Mouse (Mus musculus): ENCODE results near the gene Ap1s1. TPM values are rescaled to one million over a fixed set of nuclear protein-coding genes. Genes with fewer than 3 reads are reported as not detected.

The Ap1s1 gene
- polyA plus RNA-seq, 1 experiment, result 78.9 TPM

- H3K4me1 ChIP-seq (ENCODE audit: control insufficient read depth, insufficient read depth, low read length), result peaks cover 3% of the 10 kb centered on the region
- H3K36me3 ChIP-seq (ENCODE audit: control insufficient read depth, insufficient read depth, low read length, poor library complexity, severe bottlenecking), result peaks cover 6% of the 10 kb centered on the region; the same call in 1 of the 2 replicates
- H3K27me3 ChIP-seq (ENCODE audit: control insufficient read depth, insufficient read depth, low read length, poor library complexity, severe bottlenecking), result no peaks in the 10 kb centered on the region
- H3K9me3 ChIP-seq (replicated peaks; ENCODE audit: control insufficient read depth, insufficient read depth, low read length, poor library complexity, severe bottlenecking), result no peaks in the 10 kb centered on the region
- no peak for TF ChIP-seq EP300 (IDR thresholded peaks at IDR 0.05; ENCODE audit: insufficient read depth, low read depth, low read length)
- TF ChIP-seq POLR2A (IDR thresholded peaks at IDR 0.05; ENCODE audit: insufficient read depth, low read length), result no peak
- TF ChIP-seq CTCF (IDR thresholded peaks at IDR 0.05; ENCODE audit: low read depth, low read length), result no peak
- no peak overlapping the region for H3K27ac ChIP-seq (ENCODE audit: insufficient read depth, low read length)
- no peak overlapping the region for H3K4me3 ChIP-seq (ENCODE audit: low read depth, low read length)
- peak overlapping the region; percentile 93 for H3K9ac ChIP-seq (ENCODE audit: low read depth, poor library complexity, severe bottlenecking)
Measured at GRCm38 (mm10) chr5:136988420-136988819, 57.5 kb downstream of the Ap1s1 start.

- Histone ChIP-seq H3K9ac (ENCODE audit: low read depth, poor library complexity, severe bottlenecking) (peak within 1 kb of the TSS; percentile 93), H3K4me1 (ENCODE audit: control insufficient read depth, insufficient read depth, low read length) (peaks cover 3% of the 10 kb centered on the region), H3K27ac (ENCODE audit: insufficient read depth, low read length) (peak within 1 kb of the TSS; percentile 66), H3K4me3 (ENCODE audit: low read depth, low read length) (peak within 1 kb of the TSS; percentile 85), H3K27me3 (ENCODE audit: control insufficient read depth, insufficient read depth, low read length, poor library complexity, severe bottlenecking) (no peaks in the 10 kb centered on the region), H3K9me3 (replicated peaks; ENCODE audit: control insufficient read depth, insufficient read depth, low read length, poor library complexity, severe bottlenecking) (no peaks in the 10 kb centered on the region), H3K36me3 (ENCODE audit: control insufficient read depth, insufficient read depth, low read length, poor library complexity, severe bottlenecking) (peaks cover 6% of the 10 kb centered on the region; the same call in 1 of the 2 replicates)
- TF ChIP-seq POLR2A (IDR thresholded peaks at IDR 0.05; ENCODE audit: insufficient read depth, low read length), result no peak
- no peak for TF ChIP-seq EP300 (IDR thresholded peaks at IDR 0.05; ENCODE audit: insufficient read depth, low read depth, low read length)
Measured at GRCm38 (mm10) chr5:136987934-136988271, 58.0 kb downstream of the Ap1s1 start, which contains the start of gene Znhit1. Znhit1 (minus strand) TSS chr5:136988021.

- H3K4me3 ChIP-seq (ENCODE audit: low read depth, low read length), result peak overlapping the region; percentile 85
- H3K27me3 ChIP-seq (ENCODE audit: control insufficient read depth, insufficient read depth, low read length, poor library complexity, severe bottlenecking), result no peaks in the 10 kb centered on the region
- peak overlapping the region; percentile 66 for H3K27ac ChIP-seq (ENCODE audit: insufficient read depth, low read length)
- H3K36me3 ChIP-seq (ENCODE audit: control insufficient read depth, insufficient read depth, low read length, poor library complexity, severe bottlenecking), result peaks cover 6% of the 10 kb centered on the region; the same call in 1 of the 2 replicates
- peak; percentile 51 for TF ChIP-seq POLR2A (IDR thresholded peaks at IDR 0.05; ENCODE audit: insufficient read depth, low read length)
- no peak for TF ChIP-seq CTCF (IDR thresholded peaks at IDR 0.05; ENCODE audit: low read depth, low read length)
- no peak for TF ChIP-seq EP300 (IDR thresholded peaks at IDR 0.05; ENCODE audit: insufficient read depth, low read depth, low read length)
- H3K9ac ChIP-seq (ENCODE audit: low read depth, poor library complexity, severe bottlenecking), result peak overlapping the region; percentile 93
- peaks cover 3% of the 10 kb centered on the region for H3K4me1 ChIP-seq (ENCODE audit: control insufficient read depth, insufficient read depth, low read length)
- no peaks in the 10 kb centered on the region for H3K9me3 ChIP-seq (replicated peaks; ENCODE audit: control insufficient read depth, insufficient read depth, low read length, poor library complexity, severe bottlenecking)
Measured at GRCm38 (mm10) chr5:136987138-136987933, 58.6 kb downstream of the Ap1s1 start.

GRCm38 (mm10) chr5:136986695-136987137 lies 59.2 kb downstream of the Ap1s1 start, which contains the start of gene Plod3:
Plod3 (plus strand) TSS chr5:136987019.
- peaks cover 6% of the 10 kb centered on the region; the same call in 1 of the 2 replicates for H3K36me3 ChIP-seq (ENCODE audit: control insufficient read depth, insufficient read depth, low read length, poor library complexity, severe bottlenecking)

More at GRCm38 (mm10) chr5:136986695-136987137, 59.2 kb downstream of the Ap1s1 start, which contains the start of gene Plod3:
- peak; percentile 65 for TF ChIP-seq POLR2A (IDR thresholded peaks at IDR 0.05; ENCODE audit: insufficient read depth, low read length)
- no peak for TF ChIP-seq CTCF (IDR thresholded peaks at IDR 0.05; ENCODE audit: low read depth, low read length)
- peaks cover 3% of the 10 kb centered on the region for H3K4me1 ChIP-seq (ENCODE audit: control insufficient read depth, insufficient read depth, low read length)
- no peaks in the 10 kb centered on the region for H3K27me3 ChIP-seq (ENCODE audit: control insufficient read depth, insufficient read depth, low read length, poor library complexity, severe bottlenecking)
- no peaks in the 10 kb centered on the region for H3K9me3 ChIP-seq (replicated peaks; ENCODE audit: control insufficient read depth, insufficient read depth, low read length, poor library complexity, severe bottlenecking)
- H3K9ac ChIP-seq (ENCODE audit: low read depth, poor library complexity, severe bottlenecking), result peak within 1 kb of the TSS; percentile 93
- H3K27ac ChIP-seq (ENCODE audit: insufficient read depth, low read length), result peak within 1 kb of the TSS; percentile 66
- peak within 1 kb of the TSS; percentile 88 for H3K4me3 ChIP-seq (ENCODE audit: low read depth, low read length)

Other genes starting within 250 kb of the Ap1s1 start
- gene Col26a1, start 162.9 kb downstream of the Ap1s1 start, polyA plus RNA-seq (2011; ENCODE audit: insufficient read depth, insufficient read length, low read depth, missing spikeins), result 0.52 and 2.2 TPM in 2 replicates
- gene Ift22, start 138.0 kb downstream of the Ap1s1 start, polyA plus RNA-seq (2011; ENCODE audit: insufficient read depth, insufficient read length, low read depth, missing spikeins), result 9.3 and 10.1 TPM in 2 replicates
- 87.8 and 97.5 TPM in 2 replicates for gene Fis1, start 92.9 kb downstream of the Ap1s1 start, polyA plus RNA-seq (2011; ENCODE audit: insufficient read depth, insufficient read length, low read depth, missing spikeins)
- not detected in 2 replicates for gene Cldn15, start 79.5 kb downstream of the Ap1s1 start, polyA plus RNA-seq (2011; ENCODE audit: insufficient read depth, insufficient read length, low read depth, missing spikeins)
- gene Plod3, start 59.1 kb downstream of the Ap1s1 start, polyA plus RNA-seq (2011; ENCODE audit: insufficient read depth, insufficient read length, low read depth, missing spikeins), result 29.3 and 33.9 TPM in 2 replicates
- gene Znhit1, start 58.1 kb downstream of the Ap1s1 start, polyA plus RNA-seq (2011; ENCODE audit: insufficient read depth, insufficient read length, low read depth, missing spikeins), result 26.6 and 27.0 TPM in 2 replicates
- 3.7 and 5.7 TPM in 2 replicates for gene Vgf, start 19.7 kb downstream of the Ap1s1 start, polyA plus RNA-seq (2011; ENCODE audit: insufficient read depth, insufficient read length, low read depth, missing spikeins)
- gene Serpine1, start 26.1 kb upstream of the Ap1s1 start, polyA plus RNA-seq (2011; ENCODE audit: insufficient read depth, insufficient read length, low read depth, missing spikeins), result 32.8 and 33.4 TPM in 2 replicates
- gene Trim56, start 70.1 kb upstream of the Ap1s1 start, polyA plus RNA-seq (2011; ENCODE audit: insufficient read depth, insufficient read length, low read depth, missing spikeins), result 15.2 and 16.1 TPM in 2 replicates
- gene Muc3, start 103.2 kb upstream of the Ap1s1 start, polyA plus RNA-seq (2011; ENCODE audit: insufficient read depth, insufficient read length, low read depth, missing spikeins), result not detected in 2 replicates
- 2.2 and 2.5 TPM in 2 replicates for gene Muc3a, start 166.3 kb upstream of the Ap1s1 start, polyA plus RNA-seq (2011; ENCODE audit: insufficient read depth, insufficient read length, low read depth, missing spikeins)
- 0.31 TPM in 1 of 2 replicates, not detected in the other for gene Ache, start 241.4 kb upstream of the Ap1s1 start, polyA plus RNA-seq (2011; ENCODE audit: insufficient read depth, insufficient read length, low read depth, missing spikeins)
- gene Ufsp1, start 248.5 kb upstream of the Ap1s1 start, polyA plus RNA-seq (2011; ENCODE audit: insufficient read depth, insufficient read length, low read depth, missing spikeins), result 6.4 and 8.7 TPM in 2 replicates